Mouse (Mus musculus): ENCODE measurements around the gene Ralbp1. TPM values are rescaled to one million over a fixed set of nuclear protein-coding genes. Genes with fewer than 3 reads are reported as not detected.

Gene Ralbp1
- polyA plus RNA-seq, 1 experiment = 21.9 TPM

- H3K79me2 ChIP-seq (ENCODE audit: control insufficient read depth, insufficient read depth) = no peaks in the 10 kb centered on the region
- H3K36me3 ChIP-seq (ENCODE audit: control insufficient read depth, insufficient read depth) = no peaks in the 10 kb centered on the region
- no peaks in the 10 kb centered on the region for H3K27me3 ChIP-seq (ENCODE audit: control insufficient read depth, insufficient read depth, insufficient read length)
- no peak for TF ChIP-seq USF1 (IDR thresholded peaks at IDR 0.05; ENCODE audit: low read depth)
- no peak for TF ChIP-seq CTCF (IDR thresholded peaks at IDR 0.05; ENCODE audit: control insufficient read depth, insufficient read depth, insufficient read length)
- no peak overlapping the region for H3ac ChIP-seq (ENCODE audit: control insufficient read depth, insufficient read length, low read depth)
- no peak overlapping the region for H3K4me3 ChIP-seq (ENCODE audit: insufficient read depth, poor library complexity, severe bottlenecking)
- no peaks in the 10 kb centered on the region for H3K79me3 ChIP-seq (ENCODE audit: low read depth)
Observed at GRCm38 (mm10) chr17:65914083-65914482, 28.5 kb upstream of the Ralbp1 start.

DNA sequence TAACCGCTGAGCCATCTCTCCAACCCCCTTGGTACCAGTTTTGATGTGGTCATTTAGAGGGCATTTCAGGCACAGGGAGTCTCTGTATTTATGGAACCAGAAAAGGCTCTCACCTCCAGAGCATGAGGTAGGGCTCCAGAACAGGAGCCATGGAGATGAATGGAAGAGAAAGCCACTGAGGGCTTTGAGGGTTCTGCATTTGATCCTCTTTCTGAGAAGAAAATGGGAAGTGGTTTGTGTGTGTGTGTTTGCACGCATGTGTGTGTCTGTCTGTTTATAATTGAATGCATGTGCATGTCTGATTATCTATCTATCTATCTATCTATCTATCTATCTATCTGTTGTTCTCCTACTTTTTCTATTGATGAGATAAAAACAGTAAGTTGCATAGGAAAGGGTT, 26.6 kb upstream of the Ralbp1 start:
- Histone ChIP-seq H3K36me3 (ENCODE audit: control insufficient read depth, insufficient read depth) (no peaks in the 10 kb centered on the region), H3K79me3 (ENCODE audit: low read depth) (no peaks in the 10 kb centered on the region), H3K4me3 (ENCODE audit: insufficient read depth, poor library complexity, severe bottlenecking) (no peak overlapping the region), H3K79me2 (ENCODE audit: control insufficient read depth, insufficient read depth) (no peaks in the 10 kb centered on the region), H3ac (ENCODE audit: control insufficient read depth, insufficient read length, low read depth) (no peak overlapping the region), H3K27me3 (ENCODE audit: control insufficient read depth, insufficient read depth, insufficient read length) (no peaks in the 10 kb centered on the region)
- TF ChIP-seq CEBPB (IDR thresholded peaks at IDR 0.05; ENCODE audit: low read depth) = no peak
- no peak for TF ChIP-seq FOSL1 (IDR thresholded peaks at IDR 0.05; ENCODE audit: insufficient read depth, low read length, poor library complexity, severe bottlenecking)
- TF ChIP-seq MYOG (IDR thresholded peaks at IDR 0.05; ENCODE audit: control insufficient read depth, extremely low read depth, insufficient read length) = no peak
- TF ChIP-seq CTCF (IDR thresholded peaks at IDR 0.05; ENCODE audit: control insufficient read depth, insufficient read depth, insufficient read length) = no peak
- no peak for TF ChIP-seq MAX (IDR thresholded peaks at IDR 0.05)
- no peak for TF ChIP-seq MYOD1 (IDR thresholded peaks at IDR 0.05; ENCODE audit: control insufficient read depth, insufficient read length, low read depth)
- no peak for TF ChIP-seq USF1 (IDR thresholded peaks at IDR 0.05; ENCODE audit: low read depth)

- Histone ChIP-seq H3ac (ENCODE audit: control insufficient read depth, insufficient read length, low read depth) (no peak overlapping the region), H3K79me2 (ENCODE audit: control insufficient read depth, insufficient read depth) (no peaks in the 10 kb centered on the region), H3K36me3 (ENCODE audit: control insufficient read depth, insufficient read depth) (no peaks in the 10 kb centered on the region), H3K79me3 (ENCODE audit: low read depth) (no peaks in the 10 kb centered on the region), H3K4me3 (ENCODE audit: insufficient read depth, poor library complexity, severe bottlenecking) (no peak overlapping the region), H3K27me3 (ENCODE audit: control insufficient read depth, insufficient read depth, insufficient read length) (no peaks in the 10 kb centered on the region)
- no peak for TF ChIP-seq MAX (IDR thresholded peaks at IDR 0.05)
- no peak for TF ChIP-seq CEBPB (IDR thresholded peaks at IDR 0.05; ENCODE audit: low read depth)
- TF ChIP-seq CTCF (IDR thresholded peaks at IDR 0.05; ENCODE audit: control insufficient read depth, insufficient read depth, insufficient read length) = no peak
- TF ChIP-seq MYOG (IDR thresholded peaks at IDR 0.05; ENCODE audit: control insufficient read depth, extremely low read depth, insufficient read length) = no peak
- TF ChIP-seq FOSL1 (IDR thresholded peaks at IDR 0.05; ENCODE audit: insufficient read depth, low read length, poor library complexity, severe bottlenecking) = no peak
Observed at GRCm38 (mm10) chr17:65911285-65912069, 25.9 kb upstream of the Ralbp1 start.

DNA sequence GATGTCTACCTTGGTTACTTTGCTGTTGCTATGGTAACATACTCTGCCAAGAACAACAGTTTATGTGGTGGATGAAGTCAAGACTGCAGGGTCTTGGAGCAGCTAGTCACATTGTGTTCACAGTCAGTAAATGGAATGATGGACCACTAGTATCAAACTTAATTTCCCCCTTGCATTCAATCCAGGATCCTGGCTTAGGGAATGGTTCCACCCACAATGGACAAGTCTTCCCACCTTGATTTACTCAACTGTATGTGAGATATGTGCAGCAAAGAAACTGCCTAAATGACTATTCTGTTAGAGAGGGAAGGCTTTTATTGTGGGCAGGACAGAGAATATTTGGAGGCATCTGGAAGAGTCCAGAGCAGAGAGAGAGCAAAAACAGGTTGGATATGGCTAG, 22.7 kb upstream of the Ralbp1 start:
- H3K27me3 ChIP-seq (ENCODE audit: control insufficient read depth, insufficient read depth, insufficient read length) = no peaks in the 10 kb centered on the region
- H3K79me3 ChIP-seq (ENCODE audit: low read depth) = no peaks in the 10 kb centered on the region
- no peak overlapping the region for H3K4me3 ChIP-seq (ENCODE audit: insufficient read depth, poor library complexity, severe bottlenecking)
- no peaks in the 10 kb centered on the region for H3K79me2 ChIP-seq (ENCODE audit: control insufficient read depth, insufficient read depth)
- TF ChIP-seq MYOG (IDR thresholded peaks at IDR 0.05; ENCODE audit: control insufficient read depth, extremely low read depth, insufficient read length) (no peak), MYOD1 (IDR thresholded peaks at IDR 0.05; ENCODE audit: control insufficient read depth, insufficient read length, low read depth) (no peak), CTCF (IDR thresholded peaks at IDR 0.05; ENCODE audit: control insufficient read depth, insufficient read depth, insufficient read length) (no peak), FOSL1 (IDR thresholded peaks at IDR 0.05; ENCODE audit: insufficient read depth, low read length, poor library complexity, severe bottlenecking) (no peak), MAX (IDR thresholded peaks at IDR 0.05) (no peak), CEBPB (IDR thresholded peaks at IDR 0.05; ENCODE audit: low read depth) (no peak), USF1 (IDR thresholded peaks at IDR 0.05; ENCODE audit: low read depth) (no peak)
- H3K36me3 ChIP-seq (ENCODE audit: control insufficient read depth, insufficient read depth) = no peaks in the 10 kb centered on the region
- H3ac ChIP-seq (ENCODE audit: control insufficient read depth, insufficient read length, low read depth) = no peak overlapping the region

GRCm38 (mm10) chr17:65906895-65907401, 21.4 kb upstream of the Ralbp1 start:
- no peaks in the 10 kb centered on the region for H3K79me2 ChIP-seq (ENCODE audit: control insufficient read depth, insufficient read depth)
- no peak for TF ChIP-seq CTCF (IDR thresholded peaks at IDR 0.05; ENCODE audit: control insufficient read depth, insufficient read depth, insufficient read length)
- TF ChIP-seq MYOG (IDR thresholded peaks at IDR 0.05; ENCODE audit: control insufficient read depth, extremely low read depth, insufficient read length) = no peak
- no peak for TF ChIP-seq USF1 (IDR thresholded peaks at IDR 0.05; ENCODE audit: low read depth)
- TF ChIP-seq MAX (IDR thresholded peaks at IDR 0.05) = no peak
- no peak for TF ChIP-seq FOSL1 (IDR thresholded peaks at IDR 0.05; ENCODE audit: insufficient read depth, low read length, poor library complexity, severe bottlenecking)
- TF ChIP-seq MYOD1 (IDR thresholded peaks at IDR 0.05; ENCODE audit: control insufficient read depth, insufficient read length, low read depth) = no peak
- no peak for TF ChIP-seq CEBPB (IDR thresholded peaks at IDR 0.05; ENCODE audit: low read depth)
- H3K79me3 ChIP-seq (ENCODE audit: low read depth) = no peaks in the 10 kb centered on the region
- no peaks in the 10 kb centered on the region for H3K27me3 ChIP-seq (ENCODE audit: control insufficient read depth, insufficient read depth, insufficient read length)
- H3ac ChIP-seq (ENCODE audit: control insufficient read depth, insufficient read length, low read depth) = no peak overlapping the region
- no peak overlapping the region for H3K4me3 ChIP-seq (ENCODE audit: insufficient read depth, poor library complexity, severe bottlenecking)
- H3K36me3 ChIP-seq (ENCODE audit: control insufficient read depth, insufficient read depth) = no peaks in the 10 kb centered on the region
